Mouse (Mus musculus) thymus, adult 2 months (tissue): ENCODE measurements around the gene Anapc7. TPM values are rescaled to one million over a fixed set of nuclear protein-coding genes. Genes with fewer than 3 reads are reported as not detected.

ENCODE experiments used
- DNase-seq: peaks from one replicate; pipeline ENCODE4 v3.0.0; 2021
- H3K27ac ChIP-seq: fragments of 200-500 bp; 2 replicates; pipeline ENCODE4 v1.5.1; 2012; ENCODE audit warnings: low read length, control low read depth; ENCODE audit not compliant: control insufficient read depth, insufficient read depth
- H3K27me3 ChIP-seq: fragments of 200-500 bp; 2 replicates; pipeline ENCODE4 v1.6.1; 2012; ENCODE audit warnings: mild to moderate bottlenecking, low read length, moderate library complexity, mixed read lengths; ENCODE audit not compliant: control insufficient read depth, insufficient read depth
- H3K36me3 ChIP-seq: fragments of 200-500 bp; 2 replicates; pipeline ENCODE4 v1.6.1; 2012; ENCODE audit warnings: mild to moderate bottlenecking, low read length, moderate library complexity; ENCODE audit not compliant: control insufficient read depth, insufficient read depth
- H3K4me1 ChIP-seq: fragments of 200-500 bp; replicated peaks from 2 replicates; pipeline ENCODE4 v1.6.1; 2012; ENCODE audit warnings: low read length; ENCODE audit not compliant: control insufficient read depth, insufficient read depth
- H3K4me3 ChIP-seq: fragments of 200-500 bp; 2 replicates; pipeline ENCODE4 v1.5.1; 2012; ENCODE audit warnings: mild to moderate bottlenecking, low read length, control low read depth, moderate library complexity; ENCODE audit not compliant: control insufficient read depth, insufficient read depth
- CTCF ChIP-seq: fragments of 200-500 bp; IDR thresholded peaks from 2 replicates; pipeline ENCODE4 v1.5.1; 2012; ENCODE audit warnings: mild to moderate bottlenecking, control low read depth, low read length, moderate library complexity, borderline replicate concordance; ENCODE audit not compliant: control insufficient read depth, poor library complexity, insufficient read depth; ENCODE audit errors: extremely low read depth
- POLR2A ChIP-seq: fragments of 200-500 bp; IDR thresholded peaks from 2 replicates; pipeline ENCODE4 v1.6.1; 2012; ENCODE audit warnings: mild to moderate bottlenecking, low read length, control low read depth, moderate library complexity; ENCODE audit not compliant: control insufficient read depth, poor library complexity, insufficient read depth; ENCODE audit errors: extremely low read depth
- WGBS: fragments of 180-500 bp; shearing (Covaris S2); methylation state at CpG from one replicate; pipeline ENCODE4 v1.1.7; 2018; 5-methylcytosine and 5-hydroxymethylcytosine counted together
- polyA plus RNA-seq: library from polyadenylated mRNA; depleted of rRNA; stranded (reverse); fragments of >200 nt; gene quantifications from 2 replicates; pipeline ENCODE4 v1.2.3, GENCODE M21; 2012

Gene Anapc7
- polyA plus RNA-seq, 1 experiment = 39.9 TPM

DNA sequence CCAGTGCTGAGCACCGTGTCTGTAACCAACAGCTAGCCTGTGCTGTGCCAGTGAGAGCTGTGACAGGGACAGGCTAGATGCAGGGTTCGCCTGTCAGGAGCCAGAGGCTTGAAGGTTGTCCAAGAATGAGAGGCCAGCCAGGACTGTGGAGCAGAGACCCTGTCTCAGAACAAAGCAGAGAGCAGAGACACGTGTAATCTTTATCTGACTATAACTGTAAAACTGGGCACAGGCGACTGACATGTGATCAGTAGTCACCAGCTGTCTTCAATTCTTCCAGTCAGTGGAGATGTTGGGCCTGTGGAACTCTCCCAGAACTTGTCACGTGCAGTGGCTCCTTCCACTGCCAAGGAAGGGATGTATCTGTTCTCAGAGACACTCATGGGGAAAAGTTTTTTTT lies 18.7 kb upstream of the Anapc7 start:
- 97% methylated on average over 5 of the region's 5 CpGs for WGBS
- Histone ChIP-seq H3K27ac (no peak overlapping the region), H3K27me3 (no peaks in the 10 kb centered on the region), H3K4me1 (peaks cover 16% of the 10 kb centered on the region), H3K36me3 (peaks cover 70% of the 10 kb centered on the region), H3K4me3 (no peak overlapping the region)
- DNase-seq = no peak
- TF ChIP-seq CTCF (no peak), POLR2A (no peak)

DNA sequence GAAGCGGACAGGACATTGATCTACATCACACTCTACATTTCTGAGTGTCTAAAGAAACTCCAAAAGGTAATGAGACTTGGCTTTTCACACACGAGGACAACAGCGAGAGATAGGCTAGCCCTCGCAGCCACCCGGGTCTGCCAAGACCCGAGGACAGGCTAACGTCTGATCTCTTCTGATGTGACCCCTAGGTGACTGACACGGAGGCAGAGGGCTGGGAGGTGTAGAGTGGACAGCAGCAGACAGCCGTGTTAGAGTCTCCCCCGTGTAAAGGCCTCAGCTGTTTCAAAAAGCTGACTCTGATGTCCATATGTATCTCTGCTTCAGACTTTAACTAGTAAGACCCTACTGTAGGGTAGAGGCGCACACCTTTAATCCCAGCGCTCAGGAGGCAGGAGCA lies 18.1 kb upstream of the Anapc7 start:
- H3K27me3 ChIP-seq = no peaks in the 10 kb centered on the region
- TF ChIP-seq CTCF = no peak
- TF ChIP-seq POLR2A = no peak
- peaks cover 12% of the 10 kb centered on the region for H3K4me1 ChIP-seq
- H3K36me3 ChIP-seq = peaks cover 67% of the 10 kb centered on the region
- no peak overlapping the region for H3K4me3 ChIP-seq
- WGBS = 98% methylated on average over 12 of the region's 12 CpGs
- H3K27ac ChIP-seq = no peak overlapping the region
- DNase-seq = no peak

DNA sequence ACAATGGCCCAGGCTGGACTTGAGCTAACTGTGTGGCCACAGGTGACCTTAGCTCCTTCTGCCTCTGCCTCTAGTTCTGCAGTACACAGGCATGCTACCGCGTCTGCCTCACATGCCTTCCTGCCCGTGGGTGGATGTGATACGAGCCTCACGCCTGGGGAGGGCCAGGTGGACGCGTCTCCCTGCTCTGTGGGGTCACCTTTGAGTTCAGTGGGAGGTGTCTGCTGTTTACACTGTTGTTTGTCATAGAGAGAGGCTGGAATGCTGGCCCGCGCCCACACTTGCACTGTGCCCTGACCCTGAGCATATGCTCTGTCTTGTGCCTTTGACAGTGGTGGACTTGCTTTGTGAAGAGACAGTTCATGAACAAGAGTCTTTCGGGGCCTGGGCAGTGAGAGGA lies 16.0 kb upstream of the Anapc7 start:
- DNase-seq = no peak
- Histone ChIP-seq H3K36me3 (peaks cover 71% of the 10 kb centered on the region), H3K27me3 (no peaks in the 10 kb centered on the region), H3K27ac (no peak overlapping the region), H3K4me3 (no peak overlapping the region), H3K4me1 (peaks cover 9% of the 10 kb centered on the region)
- TF ChIP-seq CTCF (no peak), POLR2A (no peak)
- WGBS = 97% methylated on average over 10 of the region's 10 CpGs

DNA sequence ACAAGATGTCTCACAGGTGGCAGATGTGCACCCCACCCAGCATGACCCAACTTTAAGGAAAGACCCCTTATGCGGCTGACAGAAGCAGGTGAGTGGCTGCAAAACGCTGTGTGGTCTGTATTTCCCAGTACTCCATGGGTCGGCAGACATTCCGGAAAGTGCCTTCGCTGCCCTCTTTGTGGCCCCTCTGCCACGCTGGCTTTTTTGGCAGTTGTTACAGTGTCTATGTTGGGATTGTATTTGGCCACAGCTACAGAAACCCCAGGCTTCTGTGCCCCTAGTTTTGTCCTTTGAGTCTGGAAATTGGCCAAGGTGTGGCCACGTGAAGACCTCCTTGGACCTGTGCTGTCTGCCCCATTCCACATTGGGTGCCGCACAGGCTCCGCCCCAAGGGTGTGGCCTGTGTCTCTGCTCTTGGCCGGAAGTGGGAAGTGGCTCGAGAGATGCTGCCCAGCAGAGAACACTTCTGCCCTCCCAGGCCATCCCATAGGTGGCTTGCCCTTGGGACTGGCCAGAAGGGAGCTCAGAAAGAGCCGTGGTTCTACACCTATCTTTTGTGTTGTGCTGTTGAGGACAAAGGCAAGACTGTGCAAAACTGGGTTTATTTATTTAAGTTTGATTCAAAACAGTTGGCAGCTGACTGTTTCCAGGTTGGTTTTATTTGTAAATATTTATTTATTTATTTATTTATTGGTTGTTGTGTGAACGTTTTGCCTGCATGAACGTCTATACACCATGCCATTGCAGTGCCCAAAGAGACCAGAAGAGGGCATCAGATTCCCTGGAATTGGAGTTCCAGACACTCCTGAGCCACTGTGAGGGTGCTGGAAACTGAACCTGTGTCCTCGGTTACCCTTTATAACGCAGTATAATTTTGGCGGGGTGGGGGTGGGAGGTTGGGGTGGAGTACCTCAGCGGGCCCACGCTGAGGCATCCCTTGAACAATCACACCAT lies 11.5 kb upstream of the Anapc7 start:
- H3K4me3 ChIP-seq = no peak overlapping the region
- no peak overlapping the region for H3K27ac ChIP-seq
- H3K27me3 ChIP-seq = no peaks in the 10 kb centered on the region
- TF ChIP-seq POLR2A (no peak), CTCF (no peak)
- no peak for DNase-seq
- 96% methylated on average over 19 of the region's 19 CpGs for WGBS
- no peaks in the 10 kb centered on the region for H3K4me1 ChIP-seq
- peaks cover 35% of the 10 kb centered on the region for H3K36me3 ChIP-seq

DNA sequence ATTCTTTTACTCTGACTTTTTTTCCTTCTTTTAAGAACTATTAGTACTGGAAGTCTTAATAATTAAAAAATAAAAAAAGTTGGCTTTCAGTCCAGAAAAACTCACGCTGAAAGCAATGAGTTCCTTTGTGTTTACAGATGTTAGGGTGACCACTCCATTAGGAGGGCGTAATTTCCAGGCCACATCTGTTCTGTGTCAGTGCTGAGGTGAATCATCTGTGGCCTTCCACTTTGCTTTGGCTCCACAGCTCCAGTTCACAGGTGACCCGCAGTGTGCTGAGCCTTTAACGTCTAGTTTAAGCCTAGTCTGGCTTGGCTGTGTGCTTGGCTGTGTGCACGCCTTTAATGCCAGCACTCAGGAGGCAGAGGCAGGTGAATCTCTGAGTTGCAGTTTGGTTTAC lies 9.6 kb upstream of the Anapc7 start:
- no peak overlapping the region for H3K27ac ChIP-seq
- WGBS = 95% methylated on average over 5 of the region's 5 CpGs

DNA sequence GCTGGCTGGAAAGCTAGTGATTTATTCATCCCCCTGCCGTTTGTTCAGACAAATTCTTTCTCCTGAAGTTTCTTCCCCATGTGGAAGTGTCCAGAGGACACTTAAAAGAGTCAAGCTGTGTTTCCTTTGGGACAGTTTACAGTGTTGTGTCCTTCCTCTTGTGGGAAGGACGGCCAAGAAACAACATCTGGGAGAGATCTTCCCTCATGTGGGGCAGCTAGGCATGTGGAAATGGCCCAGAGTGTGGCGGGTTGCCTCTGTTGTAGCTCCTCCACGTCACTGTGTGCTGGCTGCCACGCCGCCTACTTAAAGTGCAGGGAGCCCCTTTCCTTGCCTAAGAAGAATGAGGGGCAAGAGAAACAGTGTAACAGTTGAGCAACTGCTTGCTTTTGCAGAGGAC lies 8.7 kb upstream of the Anapc7 start:
- WGBS = 83% methylated on average over 6 of the region's 6 CpGs
- Histone ChIP-seq H3K27ac (no peak overlapping the region), H3K36me3 (peaks cover 14% of the 10 kb centered on the region), H3K27me3 (no peaks in the 10 kb centered on the region), H3K4me3 (no peak overlapping the region), H3K4me1 (no peaks in the 10 kb centered on the region)
- no peak for DNase-seq
- TF ChIP-seq POLR2A (no peak), CTCF (no peak)

More for the DNA sequence above, 9.6 kb upstream of the Anapc7 start:
- Histone ChIP-seq H3K4me1 (no peaks in the 10 kb centered on the region), H3K27me3 (no peaks in the 10 kb centered on the region), H3K4me3 (no peak overlapping the region), H3K36me3 (peaks cover 16% of the 10 kb centered on the region)
- no peak for DNase-seq
- TF ChIP-seq POLR2A = no peak
- no peak for TF ChIP-seq CTCF

DNA sequence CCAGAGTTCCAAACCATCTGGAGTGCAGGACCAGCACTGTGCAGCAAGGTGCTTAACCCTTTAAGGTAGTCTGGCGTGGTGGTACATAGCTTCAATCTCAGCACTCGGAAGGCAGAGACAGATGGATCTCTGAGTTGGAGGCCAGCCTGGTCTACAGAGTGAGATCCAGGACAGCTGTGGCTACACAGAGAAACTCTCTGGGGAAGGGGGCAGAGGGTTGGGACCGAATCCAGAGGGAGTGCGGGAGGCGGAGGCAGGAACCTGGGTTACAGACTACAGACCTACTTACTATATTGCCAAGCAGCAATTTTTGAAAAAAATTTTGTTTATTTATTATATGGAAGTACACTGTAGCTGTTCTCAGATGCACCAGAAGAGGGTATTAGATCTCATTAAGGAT lies 7.1 kb upstream of the Anapc7 start:
- no peak for DNase-seq
- Histone ChIP-seq H3K36me3 (peaks cover 11% of the 10 kb centered on the region), H3K4me3 (no peak overlapping the region), H3K4me1 (no peaks in the 10 kb centered on the region), H3K27ac (no peak overlapping the region), H3K27me3 (no peaks in the 10 kb centered on the region)
- TF ChIP-seq CTCF (no peak), POLR2A (no peak)
- WGBS = 95% methylated on average over 5 of the region's 5 CpGs
